Mouse (Mus musculus) liver, embryonic 14.5 days (tissue): Measurements from ENCODE around the gene Zfp651.

ENCODE experiments used
- CTCF ChIP-seq: IDR thresholded peaks from 2 replicates; pipeline ENCODE4 v1.5.1; 2016; ENCODE audit warnings: antibody characterized with exemption, low read depth, control low read depth
- EP300 ChIP-seq: IDR thresholded peaks from 2 replicates; pipeline ENCODE4 v1.6.1; 2016; ENCODE audit warnings: antibody characterized with exemption, low read depth

DNA sequence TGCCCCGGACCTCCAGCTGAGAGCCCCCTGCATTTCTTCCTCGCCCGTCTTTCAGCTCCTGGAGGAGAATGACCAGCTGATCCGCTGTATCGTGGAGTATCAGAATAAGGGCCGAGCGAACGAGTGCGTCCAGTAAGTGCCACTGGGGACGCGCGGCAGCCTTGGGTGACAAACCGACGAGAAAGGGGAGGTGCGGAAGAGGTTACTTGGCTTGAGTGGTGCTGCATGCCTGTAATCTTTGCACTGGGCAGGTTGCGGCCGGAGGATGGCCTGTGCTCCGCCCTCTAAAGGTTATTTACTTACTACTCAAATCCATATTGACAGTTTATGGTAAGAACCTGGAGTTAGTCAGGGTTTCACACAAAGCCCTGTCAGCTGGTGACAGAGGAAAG is 48.5 kb upstream of the Zfp651 start:
- TF ChIP-seq CTCF (peak; percentile 34), EP300 (no peak)
